Mouse (Mus musculus) gonadal fat pad, adult 2 months (tissue): ENCODE data around the gene Draxin. TPM values are rescaled to one million over a fixed set of nuclear protein-coding genes. Genes with fewer than 3 reads are reported as not detected.
"Not testable (repeated sequence)": the region's sequence is repeated elsewhere in the genome, so short reads cannot be mapped to it uniquely, and the experiment has no call there.

Experiments
- DNase-seq: peaks from one replicate; pipeline ENCODE4 v3.0.0-alpha.2; 2012; ENCODE audit warnings: low read depth
- polyA plus RNA-seq: library from polyadenylated mRNA; depleted of rRNA; stranded (reverse); fragments of >200 nt; gene quantifications from 2 replicates; pipeline ENCODE4 v1.2.3, GENCODE M21; 2012; rRNA removed

The Draxin gene
- polyA plus RNA-seq, 1 experiment: 0.04 TPM

DNA sequence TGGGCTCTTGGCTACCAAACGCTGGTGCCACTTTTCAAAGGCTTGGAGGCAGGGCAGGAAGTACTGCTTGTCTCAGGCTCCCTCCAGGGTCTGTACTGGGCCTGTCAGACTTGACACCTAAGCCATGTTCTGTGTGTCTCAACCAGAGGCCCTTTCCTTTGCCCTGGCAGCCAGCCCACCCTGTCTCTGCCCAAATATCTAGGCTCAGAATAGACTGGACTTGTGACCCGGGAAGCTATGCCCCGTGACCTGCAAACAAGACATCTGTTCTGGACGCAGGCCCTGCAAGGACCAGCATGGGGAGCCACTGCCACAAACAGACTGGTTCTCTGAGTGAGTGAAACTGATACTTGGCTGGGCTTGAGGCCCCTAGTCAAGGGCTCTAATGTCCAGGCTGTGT, 73.7 kb downstream of the Draxin start:
- DNase-seq: no peak

DNA sequence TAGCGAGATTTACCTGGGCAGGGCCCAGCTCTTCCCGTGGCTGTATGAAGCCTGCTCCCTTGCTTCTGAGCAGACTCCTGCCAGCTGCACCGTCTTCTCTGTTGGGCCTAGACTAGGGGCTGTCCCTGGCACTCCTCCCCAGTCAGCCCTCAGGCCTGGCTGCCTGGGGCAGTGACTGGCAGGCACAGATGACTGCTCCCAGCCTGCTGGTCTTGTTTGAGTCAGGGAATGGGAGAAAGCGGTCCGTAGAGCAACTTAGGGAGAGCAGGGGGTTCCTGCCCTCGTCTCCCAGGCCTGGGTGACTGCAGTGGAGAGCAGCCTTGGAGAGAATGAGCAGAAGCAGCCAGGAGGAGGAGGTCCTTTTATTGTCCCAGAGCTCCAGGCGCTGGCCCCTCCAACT, 74.3 kb downstream of the Draxin start:
- DNase-seq: no peak

DNA sequence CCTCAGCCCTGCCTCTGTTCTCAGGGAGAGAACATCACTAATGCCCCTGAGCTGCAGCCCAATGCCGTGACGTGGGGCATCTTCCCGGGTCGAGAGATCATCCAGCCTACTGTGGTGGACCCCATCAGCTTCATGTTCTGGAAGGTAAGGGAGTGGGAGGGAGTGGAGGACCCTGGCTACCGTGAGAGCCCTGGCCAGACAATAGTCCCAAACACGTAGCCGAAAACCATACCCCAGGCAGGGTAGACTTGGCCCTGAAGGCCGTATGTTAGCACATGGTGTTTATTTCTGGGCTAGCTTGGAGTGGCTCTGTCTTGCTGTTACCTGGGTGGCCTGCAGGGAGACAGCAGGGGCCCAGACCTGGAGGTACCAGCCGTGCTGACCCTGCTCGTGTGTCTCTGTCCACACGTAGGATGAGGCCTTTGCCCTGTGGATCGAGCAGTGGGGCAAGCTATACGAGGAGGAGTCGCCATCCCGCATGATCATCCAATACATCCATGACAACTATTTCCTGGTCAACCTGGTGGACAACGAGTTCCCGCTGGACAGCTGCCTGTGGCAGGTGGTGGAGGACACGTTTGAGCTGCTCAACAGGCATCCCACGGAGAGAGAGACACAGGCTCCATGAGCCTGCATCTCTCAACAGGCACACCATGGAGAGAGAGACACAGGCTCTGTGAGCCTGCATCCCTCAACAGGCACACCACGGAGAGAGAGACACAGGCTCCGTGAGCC, 75.4 kb downstream of the Draxin start:
- DNase-seq: no peak

DNA sequence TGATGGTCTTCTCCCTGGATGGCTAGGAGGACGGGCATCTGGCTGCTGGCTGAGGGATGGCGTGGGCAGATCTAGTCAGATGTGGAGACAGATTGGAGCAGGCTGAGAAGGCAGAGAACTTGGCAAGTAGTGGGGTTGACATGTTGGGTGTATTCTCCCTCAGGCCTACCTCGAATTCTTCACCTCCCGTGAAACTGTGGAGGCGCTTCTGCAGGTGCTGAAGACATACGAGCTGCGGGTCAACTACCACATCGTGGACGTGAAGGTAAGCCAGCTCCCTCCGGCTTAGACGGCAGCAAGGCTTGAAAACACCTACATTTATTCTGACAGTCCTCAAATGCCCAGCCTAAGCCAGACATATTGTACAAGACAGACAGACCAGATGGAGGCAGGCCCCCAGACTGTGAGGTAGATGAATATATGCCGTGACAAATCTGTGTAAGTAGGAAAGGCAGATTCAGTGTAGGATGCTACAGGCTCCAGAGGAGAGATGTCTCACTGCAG, 77.0 kb downstream of the Draxin start:
- no peak for DNase-seq

DNA sequence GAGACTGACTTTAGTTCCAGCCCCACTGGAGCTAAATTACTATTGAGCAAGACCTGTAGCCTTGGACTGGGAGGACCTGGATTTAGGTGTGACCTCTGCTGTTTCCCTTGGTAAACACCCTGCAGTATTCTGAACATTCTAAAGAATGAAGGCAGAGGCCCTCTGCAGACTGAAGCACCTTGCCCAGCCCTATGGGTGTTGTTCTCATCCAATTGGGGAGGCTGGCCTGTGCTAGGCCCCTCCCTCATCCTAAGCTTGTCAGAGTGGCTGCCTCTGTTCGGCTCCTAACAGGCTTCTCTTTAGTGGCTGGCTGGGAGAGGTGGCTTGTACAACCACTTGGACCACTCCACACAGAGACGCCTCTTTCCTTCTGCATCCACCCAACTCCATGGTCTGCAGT, 77.5 kb downstream of the Draxin start:
- no peak for DNase-seq

DNA sequence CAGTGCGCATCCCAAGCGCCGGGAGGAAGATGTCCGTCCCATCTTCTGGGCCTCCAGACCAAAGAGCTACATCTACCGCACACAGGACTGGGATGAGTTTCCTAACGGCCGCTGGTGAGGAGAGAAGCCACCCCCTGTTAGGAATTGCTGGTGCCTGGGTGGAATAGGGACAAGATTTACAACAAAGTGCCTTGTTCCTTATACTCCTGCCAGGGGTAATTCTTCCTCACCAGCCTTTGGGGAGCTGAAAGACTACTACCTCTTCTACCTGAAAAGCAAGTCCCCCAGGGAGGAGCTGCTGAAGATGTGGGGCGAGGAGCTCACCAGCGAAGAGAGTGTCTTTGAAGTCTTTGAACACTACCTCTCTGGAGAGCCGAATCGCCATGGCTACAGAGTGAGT, 78.6 kb downstream of the Draxin start:
- no peak for DNase-seq

DNA sequence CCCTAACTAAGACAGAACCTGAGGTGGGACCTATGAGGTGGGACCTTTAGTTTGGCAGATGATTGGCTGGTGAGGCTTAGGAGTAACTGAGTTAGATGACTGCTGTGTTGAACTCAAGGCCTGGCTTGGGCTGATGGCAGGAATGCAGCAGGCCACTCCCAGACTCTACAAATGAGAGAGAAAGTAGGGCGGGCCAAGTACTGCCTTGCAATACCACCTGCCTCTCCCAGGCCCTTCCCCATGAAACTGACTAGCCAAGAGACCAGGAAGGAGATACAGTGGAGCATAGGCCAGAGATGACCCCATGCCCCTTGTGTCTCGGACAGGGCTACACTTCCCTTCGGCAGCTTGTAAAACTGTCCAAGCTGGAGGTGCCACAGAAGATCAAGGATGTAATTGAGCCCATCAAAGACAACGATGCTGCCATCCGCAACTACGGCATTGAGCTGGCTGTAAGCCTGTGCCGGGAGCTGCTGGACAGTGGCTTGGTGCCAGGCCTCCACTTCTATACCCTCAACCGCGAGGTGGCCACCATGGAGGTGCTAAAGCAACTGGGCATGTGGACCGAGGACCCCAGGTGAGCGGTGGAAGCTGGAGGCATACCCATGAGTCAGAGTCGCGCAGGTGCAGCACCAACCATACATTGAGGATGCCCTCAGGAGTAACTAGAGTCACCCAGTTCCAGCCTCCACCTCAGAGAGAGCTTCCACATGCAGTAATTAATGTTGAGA, 79.3 kb downstream of the Draxin start:
- DNase-seq: no peak

DNA sequence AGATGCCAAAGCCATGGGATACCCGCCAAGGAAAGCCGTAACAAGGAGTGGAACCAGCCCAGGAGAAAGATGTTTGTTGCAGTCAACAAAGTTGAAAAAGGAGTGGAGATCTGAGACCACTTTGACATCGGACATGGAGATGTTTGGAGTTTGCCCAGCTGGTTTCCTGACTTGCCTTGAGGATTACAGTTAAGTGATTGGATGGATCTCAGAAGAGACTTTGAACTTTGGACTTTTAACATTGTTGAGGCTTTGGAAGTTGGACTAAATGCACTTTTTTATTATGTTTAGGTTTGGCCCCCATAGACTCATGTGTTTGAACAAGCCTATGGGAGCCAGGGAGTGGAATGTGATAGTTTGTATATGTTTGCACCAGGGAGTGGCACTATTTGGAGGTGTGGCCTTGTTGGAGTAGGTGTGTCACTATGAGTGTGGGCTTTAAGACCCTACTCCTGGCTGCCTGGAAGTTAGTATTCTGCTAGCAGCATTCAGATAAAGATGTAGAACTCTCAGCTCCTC, 80.0 kb downstream of the Draxin start:
- DNase-seq: not testable (repeated sequence)

Other genes with a start within 250 kb of the Draxin start
- 76.7 and 84.0 TPM in 2 replicates for gene Mfn2, start 226.0 kb downstream of the Draxin start, polyA plus RNA-seq
- gene Plod1, start 193.9 kb downstream of the Draxin start, polyA plus RNA-seq: 58.3 and 67.4 TPM in 2 replicates
- gene 2510039O18Rik, start 189.8 kb downstream of the Draxin start, polyA plus RNA-seq: 67.2 and 67.7 TPM in 2 replicates
- not detected in 2 replicates for gene Nppb, start 144.9 kb downstream of the Draxin start, polyA plus RNA-seq
- not detected in 2 replicates for gene Nppa, start 130.0 kb downstream of the Draxin start, polyA plus RNA-seq
- 12.4 and 17.8 TPM in 2 replicates for gene Clcn6, start 91.9 kb downstream of the Draxin start, polyA plus RNA-seq
- gene Mthfr, start 91.6 kb downstream of the Draxin start, polyA plus RNA-seq: 43.2 and 48.2 TPM in 2 replicates
- 29.4 and 30.3 TPM in 2 replicates for gene Agtrap, start 42.7 kb downstream of the Draxin start, polyA plus RNA-seq
- gene Mad2l2, start 314 bp downstream of the Draxin start, polyA plus RNA-seq: 34.8 and 38.1 TPM in 2 replicates
- gene Fbxo6, start 21.4 kb upstream of the Draxin start, polyA plus RNA-seq: 68.1 and 72.5 TPM in 2 replicates
- gene Fbxo44, start 29.8 kb upstream of the Draxin start, polyA plus RNA-seq: 14.3 and 20.6 TPM in 2 replicates
- 0.95 and 0.97 TPM in 2 replicates for gene Fbxo2, start 29.9 kb upstream of the Draxin start, polyA plus RNA-seq
- gene Disp3, start 157.3 kb upstream of the Draxin start, polyA plus RNA-seq: 0.06 and 0.15 TPM in 2 replicates